Mouse (Mus musculus): ENCODE results near the gene Spata5. TPM values are rescaled to one million over a fixed set of nuclear protein-coding genes. Genes with fewer than 3 reads are reported as not detected.
A peak's percentile ranks its signal among the peaks of the same experiment; 100 is the strongest.

Gene Spata5
- total and polyA plus RNA-seq, 2 experiments = 1.1 to 8.7 TPM

DNA sequence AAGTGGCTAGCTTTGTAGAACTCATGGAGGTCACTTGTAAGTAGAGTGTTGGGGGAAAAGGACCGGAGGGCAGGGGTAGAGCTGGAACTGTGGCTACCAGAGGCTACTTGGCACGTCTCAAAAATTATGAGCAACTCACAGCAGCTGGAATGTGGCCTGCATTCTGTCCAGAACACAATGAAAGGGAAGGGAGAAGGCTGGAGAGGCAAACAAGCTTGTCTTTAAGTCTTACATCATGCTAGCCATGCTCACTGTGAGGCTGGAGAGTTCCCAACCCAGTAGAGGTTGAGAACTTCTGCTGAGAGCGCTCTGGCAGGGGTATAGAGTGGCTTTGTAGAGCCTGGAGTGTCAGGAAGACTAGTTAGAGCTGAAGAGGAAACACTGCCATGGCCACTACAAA, 22.1 kb upstream of the Spata5 start:
- WGBS = 78% methylated on average over 3 of the region's 3 CpGs
- Histone ChIP-seq H3K27me3 (ENCODE audit: control insufficient read depth, insufficient read depth, low read length) (no peaks in the 10 kb centered on the region), H3K79me2 (ENCODE audit: control insufficient read depth, insufficient read depth, low read length) (no peaks in the 10 kb centered on the region), H3K36me3 (ENCODE audit: control insufficient read depth, insufficient read depth, low read length) (no peaks in the 10 kb centered on the region), H3K9ac (ENCODE audit: low read depth, low read length) (no peak overlapping the region), H3K27ac (replicated peaks; ENCODE audit: insufficient read depth, low read depth, low read length) (no peak overlapping the region), H3K4me3 (ENCODE audit: insufficient read depth, low read depth, low read length) (no peak overlapping the region), H3K4me1 (ENCODE audit: control insufficient read depth, insufficient read depth, low read length) (peaks cover 3% of the 10 kb centered on the region)
- no peak for DNase-seq (ENCODE audit: extremely low read depth, low read depth, low spot score)
- TF ChIP-seq POLR2A (IDR thresholded peaks at IDR 0.05; ENCODE audit: extremely low read depth, insufficient read depth, low read length) (no peak), CTCF (IDR thresholded peaks at IDR 0.05; ENCODE audit: low read depth, low read length) (no peak)

DNA sequence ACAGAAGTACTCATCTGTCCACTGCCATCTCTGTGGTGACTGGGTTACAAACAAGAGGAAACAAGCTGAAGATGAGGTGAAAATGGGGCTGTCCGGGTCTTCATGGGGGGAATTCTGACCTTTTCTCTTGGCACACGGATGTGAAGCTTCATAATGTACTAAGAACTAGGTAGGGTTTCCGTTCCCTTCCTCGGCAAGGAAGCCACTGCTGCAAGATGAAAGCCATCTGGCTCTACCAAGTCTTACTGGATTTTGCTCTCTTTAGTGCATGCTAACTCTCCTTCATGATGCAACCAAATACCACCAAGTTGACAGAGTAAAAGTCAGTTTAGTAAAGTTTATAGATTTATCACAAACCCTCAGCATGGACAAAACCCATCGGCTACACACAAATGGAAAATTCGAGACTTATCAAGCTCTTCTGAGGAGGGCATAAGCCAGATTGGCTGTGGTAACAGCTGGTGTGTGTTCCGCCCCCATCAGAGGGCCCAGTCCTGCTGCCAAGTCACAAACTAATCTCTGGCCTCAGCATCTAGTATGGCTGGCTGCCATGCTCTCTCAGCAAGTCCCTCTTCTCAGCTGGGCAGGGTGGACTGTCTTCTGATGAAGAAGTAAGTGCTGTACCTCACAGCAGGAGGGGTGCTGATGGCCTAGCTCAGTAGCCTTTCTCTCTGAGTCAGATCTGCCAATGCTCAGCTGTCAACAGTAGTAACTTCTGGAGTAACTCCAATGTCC, 20.9 kb upstream of the Spata5 start:
- no peaks in the 10 kb centered on the region for H3K27me3 ChIP-seq (ENCODE audit: control insufficient read depth, insufficient read depth, low read length)
- H3K9ac ChIP-seq (ENCODE audit: low read depth, low read length) = no peak overlapping the region
- peaks cover 3% of the 10 kb centered on the region for H3K4me1 ChIP-seq (ENCODE audit: control insufficient read depth, insufficient read depth, low read length)
- peak; percentile 61 for DNase-seq (ENCODE audit: extremely low read depth, low read depth, low spot score)
- H3K4me3 ChIP-seq (ENCODE audit: insufficient read depth, low read depth, low read length) = no peak overlapping the region
- H3K79me2 ChIP-seq (ENCODE audit: control insufficient read depth, insufficient read depth, low read length) = no peaks in the 10 kb centered on the region
- H3K27ac ChIP-seq (replicated peaks; ENCODE audit: insufficient read depth, low read depth, low read length) = no peak overlapping the region
- TF ChIP-seq CTCF (IDR thresholded peaks at IDR 0.05; ENCODE audit: low read depth, low read length) = no peak
- TF ChIP-seq POLR2A (IDR thresholded peaks at IDR 0.05; ENCODE audit: extremely low read depth, insufficient read depth, low read length) = no peak
- 72% methylated on average over 7 of the region's 7 CpGs for WGBS
- H3K36me3 ChIP-seq (ENCODE audit: control insufficient read depth, insufficient read depth, low read length) = no peaks in the 10 kb centered on the region

DNA sequence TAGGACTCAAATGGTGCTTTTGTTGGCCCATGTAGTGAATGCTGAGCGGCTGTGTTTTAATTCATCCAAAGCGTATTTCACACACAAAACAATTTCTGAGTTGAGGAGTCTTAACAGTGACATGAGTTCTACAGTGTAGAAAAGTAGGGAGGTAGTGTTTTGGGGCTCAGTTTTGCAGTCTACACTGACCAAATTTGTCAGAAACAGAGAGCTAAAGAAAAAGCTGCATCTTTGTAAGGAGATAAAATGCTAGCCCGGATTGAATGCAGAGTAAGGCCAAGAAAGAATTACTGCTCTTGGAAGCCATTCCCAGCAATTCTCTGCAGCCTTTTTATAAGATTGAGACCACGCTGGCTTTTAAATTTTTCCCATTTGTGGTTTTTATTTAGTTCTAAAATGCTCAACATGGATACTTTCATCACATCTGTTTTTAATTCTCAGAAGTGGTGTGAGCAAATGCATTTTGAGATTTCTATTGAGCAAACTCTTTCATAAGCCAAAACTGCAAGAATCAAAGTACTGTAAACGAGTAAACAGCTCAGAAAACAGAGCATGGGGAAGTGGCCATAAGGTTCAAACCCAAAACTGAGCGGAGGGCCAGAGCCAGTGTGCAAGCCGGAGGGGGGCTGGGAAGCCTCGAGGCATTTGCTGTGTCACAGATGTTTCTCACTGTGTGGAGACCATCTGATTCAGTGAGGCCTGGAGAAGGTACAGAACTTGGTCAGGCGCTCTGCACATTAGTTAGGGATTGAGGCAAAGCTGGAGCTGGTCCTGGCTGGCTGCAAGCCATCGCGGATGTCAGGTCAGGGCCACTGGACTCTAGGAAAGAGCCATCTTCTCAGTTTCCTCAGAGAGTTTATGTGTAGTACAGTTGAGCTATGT, 17.7 kb upstream of the Spata5 start:
- Histone ChIP-seq H3K27ac (replicated peaks; ENCODE audit: insufficient read depth, low read depth, low read length) (peak overlapping the region; percentile 87), H3K36me3 (ENCODE audit: control insufficient read depth, insufficient read depth, low read length) (peaks cover 15% of the 10 kb centered on the region), H3K9ac (ENCODE audit: low read depth, low read length) (no peak overlapping the region), H3K4me1 (ENCODE audit: control insufficient read depth, insufficient read depth, low read length) (peaks cover 3% of the 10 kb centered on the region), H3K27me3 (ENCODE audit: control insufficient read depth, insufficient read depth, low read length) (no peaks in the 10 kb centered on the region), H3K4me3 (ENCODE audit: insufficient read depth, low read depth, low read length) (no peak overlapping the region), H3K79me2 (ENCODE audit: control insufficient read depth, insufficient read depth, low read length) (no peaks in the 10 kb centered on the region)
- peak; percentile 75 for DNase-seq (ENCODE audit: extremely low read depth, low read depth, low spot score)
- TF ChIP-seq POLR2A (IDR thresholded peaks at IDR 0.05; ENCODE audit: extremely low read depth, insufficient read depth, low read length) (no peak), CTCF (IDR thresholded peaks at IDR 0.05; ENCODE audit: low read depth, low read length) (no peak)
- WGBS = 51% methylated on average over 11 of the region's 11 CpGs

- Histone ChIP-seq H3K27ac (replicated peaks; ENCODE audit: insufficient read depth, low read depth, low read length) (no peak overlapping the region), H3K4me1 (ENCODE audit: control insufficient read depth, insufficient read depth, low read length) (no peaks in the 10 kb centered on the region), H3K9ac (ENCODE audit: low read depth, low read length) (no peak overlapping the region), H3K4me3 (ENCODE audit: insufficient read depth, low read depth, low read length) (no peak overlapping the region), H3K79me2 (ENCODE audit: control insufficient read depth, insufficient read depth, low read length) (no peaks in the 10 kb centered on the region), H3K36me3 (ENCODE audit: control insufficient read depth, insufficient read depth, low read length) (peaks cover 24% of the 10 kb centered on the region), H3K27me3 (ENCODE audit: control insufficient read depth, insufficient read depth, low read length) (no peaks in the 10 kb centered on the region)
- no peak for DNase-seq (ENCODE audit: extremely low read depth, low read depth, low spot score)
- TF ChIP-seq POLR2A (IDR thresholded peaks at IDR 0.05; ENCODE audit: extremely low read depth, insufficient read depth, low read length) = no peak
- TF ChIP-seq CTCF (IDR thresholded peaks at IDR 0.05; ENCODE audit: low read depth, low read length) = no peak
These were observed 12.1 kb upstream of the Spata5 start for GRCm38 (mm10) chr3:37407598-37407997.

DNA sequence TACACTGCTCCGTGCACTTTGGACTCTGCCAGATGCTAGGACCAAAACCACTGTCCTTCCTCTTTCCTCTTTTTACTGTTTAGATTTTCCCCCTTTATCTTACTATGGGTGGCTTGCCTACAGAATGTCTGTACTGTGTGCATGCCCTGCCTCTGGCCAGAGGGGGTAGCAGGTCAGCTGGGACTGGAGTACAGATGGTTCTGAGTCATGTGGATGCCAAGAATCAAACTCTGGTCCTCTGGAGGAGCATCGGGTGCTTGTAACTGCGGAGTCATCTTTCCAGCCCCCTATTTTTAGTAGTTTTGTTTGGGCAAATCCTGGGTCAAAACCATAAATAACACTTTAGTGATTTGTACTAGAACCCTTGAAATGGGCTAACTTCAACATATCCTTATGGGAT, 6.2 kb upstream of the Spata5 start:
- no peak for TF ChIP-seq POLR2A (IDR thresholded peaks at IDR 0.05; ENCODE audit: extremely low read depth, insufficient read depth, low read length)
- no peak for TF ChIP-seq CTCF (IDR thresholded peaks at IDR 0.05; ENCODE audit: low read depth, low read length)

More for the DNA sequence above, 6.2 kb upstream of the Spata5 start:
- Histone ChIP-seq H3K4me1 (ENCODE audit: control insufficient read depth, insufficient read depth, low read length) (peaks cover 2% of the 10 kb centered on the region; the same call in 1 of the 2 replicates), H3K36me3 (ENCODE audit: control insufficient read depth, insufficient read depth, low read length) (peaks cover 15% of the 10 kb centered on the region), H3K4me3 (ENCODE audit: insufficient read depth, low read depth, low read length) (no peak overlapping the region), H3K27me3 (ENCODE audit: control insufficient read depth, insufficient read depth, low read length) (no peaks in the 10 kb centered on the region), H3K27ac (replicated peaks; ENCODE audit: insufficient read depth, low read depth, low read length) (no peak overlapping the region), H3K79me2 (ENCODE audit: control insufficient read depth, insufficient read depth, low read length) (peaks cover 5% of the 10 kb centered on the region; the same call in 1 of the 2 replicates), H3K9ac (ENCODE audit: low read depth, low read length) (no peak overlapping the region)
- no peak for DNase-seq (ENCODE audit: extremely low read depth, low read depth, low spot score)
- WGBS = 93% methylated on average over 3 of the region's 3 CpGs

Measured in liver, adult 2 months (tissue).